Mouse (Mus musculus) thymus, postnatal 0 days (tissue): ENCODE data around the gene Herpud2. TPM values are rescaled to one million over a fixed set of nuclear protein-coding genes. Genes with fewer than 3 reads are reported as not detected.

Experiments used
- DNase-seq: peaks from one replicate; pipeline ENCODE4 v3.0.0-alpha.2; 2015; ENCODE audit warnings: low spot score
- polyA plus RNA-seq: library from polyadenylated mRNA; unstranded; fragments of >200 nt; fragmentation: Nextera tagmentation; extraction: Ambion mirVana; gene quantifications from 2 replicates; pipeline ENCODE4 v1.2.1, GENCODE M21; 2015

The Herpud2 gene
- 23.4 and 30.4 TPM in 2 replicates for polyA plus RNA-seq

- peak; percentile 89 for DNase-seq
These were observed at the start of gene Herpud2 for GRCm38 (mm10) chr9:25151611-25152241. TSS of gene Herpud2 (minus strand) at chr9:25151820.

GRCm38 (mm10) chr9:25200987-25201386 lies 49.4 kb upstream of the Herpud2 start:
- no peak for DNase-seq

- no peak for DNase-seq
These were observed 48.5 kb upstream of the Herpud2 start for GRCm38 (mm10) chr9:25200148-25200547.

- peak; percentile 85 for DNase-seq
These were observed 45.1 kb upstream of the Herpud2 start for GRCm38 (mm10) chr9:25196746-25197145.

- peak; percentile 22 for DNase-seq
These were observed 40.0 kb upstream of the Herpud2 start for GRCm38 (mm10) chr9:25191612-25192011.

- DNase-seq, result peak; percentile 34
These were observed 34.9 kb upstream of the Herpud2 start for GRCm38 (mm10) chr9:25186501-25186900.

GRCm38 (mm10) chr9:25185854-25186253 lies 34.2 kb upstream of the Herpud2 start:
- DNase-seq, result peak; percentile 30

GRCm38 (mm10) chr9:25184606-25185005 lies 33.0 kb upstream of the Herpud2 start:
- no peak for DNase-seq

- DNase-seq, result no peak
These were observed 26.4 kb upstream of the Herpud2 start for GRCm38 (mm10) chr9:25178066-25178465.

- DNase-seq, result no peak
These were observed 25.6 kb upstream of the Herpud2 start for GRCm38 (mm10) chr9:25177201-25177600.

- no peak for DNase-seq
These were observed 24.9 kb upstream of the Herpud2 start for GRCm38 (mm10) chr9:25176562-25176961.

- no peak for DNase-seq
These were observed 24.4 kb upstream of the Herpud2 start for GRCm38 (mm10) chr9:25175978-25176377.

GRCm38 (mm10) chr9:25175039-25175442 lies 23.4 kb upstream of the Herpud2 start:
- DNase-seq, result no peak

GRCm38 (mm10) chr9:25174614-25175013 lies 23.0 kb upstream of the Herpud2 start:
- no peak for DNase-seq

GRCm38 (mm10) chr9:25173171-25173570 lies 21.6 kb upstream of the Herpud2 start:
- no peak for DNase-seq

GRCm38 (mm10) chr9:25169626-25170025 lies 18.0 kb upstream of the Herpud2 start:
- DNase-seq, result no peak

GRCm38 (mm10) chr9:25167458-25168084 lies 16.0 kb upstream of the Herpud2 start:
- peak; percentile 88 for DNase-seq

- DNase-seq, result no peak
These were observed 6.6 kb upstream of the Herpud2 start for GRCm38 (mm10) chr9:25158218-25158617.

- DNase-seq, result peak; percentile 50
These were observed 4.8 kb upstream of the Herpud2 start for GRCm38 (mm10) chr9:25156377-25156776.

- no peak for DNase-seq
These were observed 1.4 kb upstream of the Herpud2 start for GRCm38 (mm10) chr9:25153066-25153465.

GRCm38 (mm10) chr9:25152457-25152856 lies 837 bp upstream of the Herpud2 start:
- DNase-seq, result no peak

- DNase-seq, result no peak
These were observed 619 bp downstream of the Herpud2 start for GRCm38 (mm10) chr9:25150791-25151610.
